Mouse (Mus musculus): ENCODE results near the gene Vmn2r62.

- no peak for TF ChIP-seq CTCF (IDR thresholded peaks at IDR 0.05; ENCODE audit: low read depth)
- TF ChIP-seq EP300 (IDR thresholded peaks at IDR 0.05; ENCODE audit: low read depth): no peak
These were observed 38.9 kb upstream of the Vmn2r62 start for GRCm38 (mm10) chr7:42832221-42832620.
